ENCODE assay signal across 9 mouse cellular contexts in genomic region chr16:49289200-49290079, GRCm38 (mm10).
DNase-seq lines count a peak whose midpoint lies in the region; ATAC-seq and TF ChIP-seq lines count a peak whose summit lies in the region.
"Had no signal": no experiment of that assay in that cellular context is flagged by ENCODE, and none has a peak within 500 bp of the region (broad histone marks: within the 10 kb centered on the region; RNA-seq: fewer than 3 reads in every experiment).

No protein-coding gene starts in this region.

- no peak for TF ChIP-seq CTCF in kidney, adult 2 months (conservative IDR thresholded peaks at IDR 0.05; ENCODE audit: insufficient read depth, insufficient read length, low read depth, low read length)
- TF ChIP-seq CTCF in brain, embryonic 14.5 days (IDR thresholded peaks at IDR 0.05; ENCODE audit: borderline replicate concordance, extremely low read depth, insufficient read depth, insufficient read length), result no peak
- TF ChIP-seq CTCF in gastrocnemius, adult 2 months (IDR thresholded peaks at IDR 0.05), result no peak

- no peaks in the 10 kb centered on the region for H3K9me3 ChIP-seq in kidney, embryonic 15.5 days (replicated peaks)
- H3K9me3 ChIP-seq in forebrain, embryonic 12.5 days, result no peaks in the 10 kb centered on the region
- H3K9me3 ChIP-seq: neural tube, embryonic 12.5 days had no signal

- no peak overlapping the region for H3K27ac ChIP-seq in kidney, adult 2 months (ENCODE audit: insufficient read depth, low read depth, low read length)
- H3K27ac ChIP-seq in kidney, embryonic 15.5 days, result no peak overlapping the region
- H3K27ac ChIP-seq in gastrocnemius, adult 2 months, result no peak overlapping the region
- no peak overlapping the region for H3K27ac ChIP-seq in forebrain, embryonic 12.5 days
- H3K27ac ChIP-seq: neural tube, embryonic 12.5 days had no signal

- ATAC-seq in kidney, embryonic 15.5 days (replicated peaks; ENCODE audit: low FRiP score), result no peak
- ATAC-seq in forebrain, embryonic 12.5 days (ENCODE audit: low FRiP score), result no peak

- 65% methylated on average over 10 of the region's 10 CpGs for WGBS in kidney, adult 2 months
- 68% methylated on average over 10 of the region's 10 CpGs for WGBS in kidney, embryonic 15.5 days
- WGBS in forebrain, embryonic 12.5 days, result 83% methylated on average over 10 of the region's 10 CpGs

- no peaks in the 10 kb centered on the region for H3K27me3 ChIP-seq in kidney, adult 2 months (replicated peaks; ENCODE audit: control insufficient read depth, insufficient read depth, low read length)
- H3K27me3 ChIP-seq in kidney, embryonic 15.5 days, result no peaks in the 10 kb centered on the region
- no peaks in the 10 kb centered on the region for H3K27me3 ChIP-seq in forebrain, embryonic 12.5 days
- H3K27me3 ChIP-seq: neural tube, embryonic 12.5 days had no signal

- H3K4me3 ChIP-seq in kidney, adult 2 months (ENCODE audit: insufficient read depth, low read depth, low read length), result no peak overlapping the region
- no peak overlapping the region for H3K4me3 ChIP-seq in kidney, embryonic 15.5 days (replicated peaks)
- H3K4me3 ChIP-seq in gastrocnemius, adult 2 months, result no peak overlapping the region
- no peak overlapping the region for H3K4me3 ChIP-seq in forebrain, embryonic 12.5 days (replicated peaks)
- H3K4me3 ChIP-seq: neural tube, embryonic 12.5 days had no signal

- no peak for TF ChIP-seq POLR2A in kidney, adult 2 months (IDR thresholded peaks at IDR 0.05; ENCODE audit: low read depth, low read length)
- no peak for TF ChIP-seq POLR2A in brain, embryonic 14.5 days (IDR thresholded peaks at IDR 0.05; ENCODE audit: borderline replicate concordance, extremely low read depth, insufficient read depth, insufficient read length, poor library complexity, severe bottlenecking)

- intact Hi-C loops in gastrocnemius, adult 2 months (cut with DNase I), result no loop called here

- DNase-seq in kidney, adult 2 months, result peak; percentile 19
- DNase-seq in brain, embryonic 14.5 days (ENCODE audit: low read depth), result peak; percentile 71
- DNase-seq in gastrocnemius, adult 2 months, result peak; percentile 63
- peak; percentile 25 for DNase-seq in layer of hippocampus, adult 9-10 months (ENCODE audit: low spot score)
- DNase-seq in right cerebral cortex, adult 18-20 months, result peak; percentile 87
- DNase-seq in thymus, postnatal 14 days, result no peak

- H3K9ac ChIP-seq in kidney, embryonic 15.5 days, result no peak overlapping the region
- no peak overlapping the region for H3K9ac ChIP-seq in forebrain, embryonic 12.5 days
- H3K9ac ChIP-seq: neural tube, embryonic 12.5 days had no signal

- no peaks in the 10 kb centered on the region for H3K36me3 ChIP-seq in kidney, adult 2 months (ENCODE audit: control insufficient read depth, insufficient read depth, low read length)
- no peaks in the 10 kb centered on the region for H3K36me3 ChIP-seq in kidney, embryonic 15.5 days
- no peaks in the 10 kb centered on the region for H3K36me3 ChIP-seq in forebrain, embryonic 12.5 days (replicated peaks)
- H3K36me3 ChIP-seq: neural tube, embryonic 12.5 days had no signal

- H3K4me1 ChIP-seq in kidney, adult 2 months (ENCODE audit: control insufficient read depth, insufficient read depth, low read length), result no peaks in the 10 kb centered on the region
- H3K4me1 ChIP-seq in kidney, embryonic 15.5 days, result no peaks in the 10 kb centered on the region
- no peaks in the 10 kb centered on the region for H3K4me1 ChIP-seq in forebrain, embryonic 12.5 days
- H3K4me1 ChIP-seq: neural tube, embryonic 12.5 days had no signal

- H3K4me2 ChIP-seq in kidney, embryonic 15.5 days, result no peak overlapping the region
- H3K4me2 ChIP-seq in forebrain, embryonic 12.5 days, result no peak overlapping the region
- H3K4me2 ChIP-seq: neural tube, embryonic 12.5 days had no signal
